Mouse (Mus musculus) layer of hippocampus, postnatal 25 days (tissue): ENCODE results near the gene Cnot6. TPM values are rescaled to one million over a fixed set of nuclear protein-coding genes. Genes with fewer than 3 reads are reported as not detected.

Experiments
- DNase-seq, 2 experiments: peaks; one replicate each; pipeline ENCODE4 v3.0.0; 2022; ENCODE audit warnings: mixed read lengths in 2 of 2, low spot score in 1 of 2; ENCODE audit errors: extremely low spot score in 1 of 2
- total RNA-seq, 2 experiments: library from RNA; stranded (reverse); gene quantifications; 2 replicates each; pipeline ENCODE4 v1.2.3; 2021

The Cnot6 gene
- total RNA-seq = 10 to 100 TPM; 43.4 to 43.6 TPM

DNA sequence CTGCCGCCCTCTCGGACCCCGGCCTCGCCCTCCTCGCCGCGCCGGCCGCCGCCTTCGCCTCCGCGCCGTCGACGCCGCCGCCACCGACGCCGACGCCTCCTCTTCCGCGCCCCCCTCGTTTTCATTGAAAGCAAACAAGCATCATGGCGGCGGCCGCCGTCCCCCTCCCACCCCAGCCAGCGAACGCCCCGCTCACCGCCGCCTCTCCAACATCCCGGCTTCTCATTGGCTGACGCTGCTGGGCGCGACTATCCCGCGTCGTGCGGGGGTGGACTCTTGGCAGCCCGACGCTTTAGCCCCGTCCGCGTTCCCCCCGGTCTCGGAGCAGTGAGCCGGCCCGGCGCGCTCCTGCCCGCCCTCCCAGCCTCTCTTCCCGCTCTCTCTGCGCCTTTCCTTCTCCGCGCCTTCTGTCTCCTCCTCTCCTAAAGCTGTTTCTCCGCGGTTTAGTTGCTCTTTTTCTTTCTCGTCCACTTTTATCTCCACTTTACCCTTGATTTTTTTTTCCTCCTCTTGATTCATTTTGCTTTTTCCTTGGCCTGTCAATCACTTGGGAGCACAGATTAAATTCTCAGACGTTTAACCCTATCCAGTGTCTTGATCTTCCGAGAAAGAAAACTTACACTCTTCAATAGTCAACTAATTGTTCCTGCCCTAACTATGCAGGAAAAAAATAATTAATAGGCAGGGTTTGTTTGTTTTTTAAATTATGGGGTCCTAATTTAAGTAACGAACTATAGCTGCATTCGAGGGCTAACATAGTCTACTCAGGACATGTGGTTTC, at the start of gene Cnot6:
Gene Cnot6, minus strand, starts transcription at position 169 of the 781 bp plus-strand sequence.
- DNase-seq = peak; percentile 93 to 95

DNA sequence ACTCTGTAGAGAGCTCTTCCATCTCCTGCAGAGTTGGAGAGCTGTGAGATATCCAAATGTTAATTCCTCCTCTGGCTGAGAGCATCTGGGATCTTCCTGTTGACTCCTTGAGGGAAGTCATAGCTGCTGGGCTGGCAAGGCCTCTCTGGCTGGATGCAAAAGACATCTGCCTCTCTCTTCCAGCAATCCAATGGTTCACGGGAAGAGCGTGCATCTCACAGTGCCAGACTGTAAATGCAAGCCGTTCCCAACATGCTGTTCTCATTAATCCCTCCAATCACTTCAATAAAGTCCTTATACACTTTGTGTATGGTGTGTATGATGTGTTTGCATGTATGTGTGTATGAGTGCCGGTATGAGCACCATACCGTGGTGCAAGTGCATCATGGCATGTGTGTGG, 48.6 kb upstream of the Cnot6 start:
- DNase-seq = no peak

- DNase-seq = no peak
Measured at GRCm38 (mm10) chr11:49758096-49758495, 45.6 kb upstream of the Cnot6 start.

DNA sequence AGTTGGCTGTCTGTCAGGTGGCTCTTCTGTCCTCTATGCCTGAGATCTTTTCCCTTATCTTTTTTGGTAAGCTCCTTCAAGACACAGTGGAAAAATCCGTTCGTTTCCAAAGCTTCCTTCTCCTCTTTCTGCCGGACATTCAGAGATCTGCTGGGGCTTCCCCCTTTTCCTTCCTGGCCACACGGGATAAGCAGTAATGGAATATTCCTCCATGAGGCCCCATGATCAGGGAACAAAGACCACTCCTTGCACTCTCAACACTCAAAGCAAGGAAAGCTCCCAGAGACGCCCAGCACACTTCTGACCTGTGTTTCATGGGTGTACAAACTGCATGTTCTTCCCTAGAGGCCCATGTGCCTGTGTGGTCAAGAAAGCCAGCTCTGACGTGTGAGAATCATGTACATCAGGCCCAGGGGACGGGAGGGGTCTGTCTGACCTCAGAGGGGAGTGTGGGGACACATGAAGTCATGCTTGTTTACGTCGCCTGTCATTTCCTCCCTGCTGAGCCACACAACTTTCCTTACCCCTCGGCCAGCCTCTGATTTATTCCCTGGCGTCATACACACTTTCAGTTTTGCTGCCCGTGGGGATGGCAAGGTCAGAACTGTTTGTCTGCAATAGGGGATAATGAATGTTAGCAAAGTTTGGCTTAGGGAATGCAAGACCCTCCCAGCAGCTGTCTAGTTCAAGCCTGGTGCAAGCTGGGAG, 42.6 kb upstream of the Cnot6 start:
- DNase-seq = no peak

DNA sequence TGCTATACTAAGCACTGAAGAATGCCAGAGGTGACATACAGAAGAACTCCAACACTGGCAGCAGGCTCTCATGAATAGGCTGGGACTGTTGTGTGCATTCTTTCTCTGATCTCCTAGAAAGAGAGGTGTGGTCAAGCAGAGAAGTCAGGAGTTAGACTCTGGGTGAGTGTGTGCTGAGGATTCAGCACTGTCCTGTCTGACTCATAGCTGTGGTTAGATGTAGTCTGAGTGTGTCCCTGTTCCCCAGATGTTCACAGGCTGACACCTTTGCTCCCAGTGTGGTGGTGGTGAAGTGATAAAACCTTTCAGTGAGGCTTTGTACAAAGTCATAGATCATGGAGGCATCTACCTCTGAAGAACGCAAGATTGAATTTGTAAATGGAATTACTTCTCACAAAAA, 34.2 kb upstream of the Cnot6 start:
- no peak for DNase-seq

DNA sequence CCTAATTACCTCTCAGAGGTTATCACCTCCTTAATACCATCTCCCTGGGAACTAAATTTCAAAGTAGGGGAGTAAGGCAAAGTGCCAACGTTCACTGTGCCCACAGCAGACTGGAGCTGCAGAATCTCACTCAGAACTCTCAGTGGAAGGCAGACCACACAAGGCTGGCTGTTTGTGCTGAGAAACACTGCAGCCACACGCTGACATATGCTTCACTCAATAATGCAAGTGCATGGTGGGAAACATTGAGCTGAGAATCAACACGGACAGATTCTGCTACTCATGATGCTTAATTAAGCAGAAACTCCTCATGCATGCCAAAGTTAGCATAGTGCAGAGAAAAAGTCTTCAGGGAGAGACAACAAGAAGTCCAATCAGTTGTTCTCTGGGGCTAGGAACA, 33.3 kb upstream of the Cnot6 start:
- DNase-seq = no peak

DNA sequence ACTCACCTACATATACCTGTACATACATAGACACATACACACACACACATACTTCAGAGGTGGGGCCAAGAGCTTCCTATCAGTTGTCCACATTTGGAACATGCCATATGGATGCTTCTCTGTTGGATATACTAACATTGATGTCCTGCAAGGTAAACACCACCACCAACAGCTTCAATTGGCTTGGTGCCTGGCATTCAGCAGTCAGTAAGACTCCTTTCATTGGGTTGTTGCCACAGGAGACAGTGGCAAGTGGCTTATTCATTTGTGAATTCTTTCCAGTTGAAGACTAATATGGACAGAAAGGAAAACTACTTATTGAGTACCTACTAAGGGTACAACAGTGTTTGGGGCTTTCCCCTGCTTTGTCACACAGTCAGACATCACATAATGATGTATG, 32.5 kb upstream of the Cnot6 start:
- DNase-seq = no peak

DNA sequence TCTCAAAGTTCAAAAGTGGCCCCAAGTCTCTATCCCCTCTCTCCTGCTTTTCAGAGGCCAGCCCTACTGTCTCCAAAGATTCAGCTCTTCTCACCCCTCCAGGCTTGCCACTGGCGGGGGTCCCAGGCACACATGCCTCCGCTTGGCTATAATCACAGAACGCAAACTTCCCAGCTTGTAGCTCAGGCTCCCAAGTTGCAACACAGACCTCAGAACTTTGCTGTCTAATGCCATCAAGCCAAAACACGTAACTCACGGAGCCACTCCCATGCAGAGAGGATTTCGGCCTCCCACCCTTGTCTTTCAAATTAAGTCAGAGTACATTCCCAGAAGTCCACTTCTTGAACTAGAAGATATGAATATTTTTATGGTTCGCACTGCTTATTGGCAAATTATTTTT, 31.1 kb upstream of the Cnot6 start:
- no peak for DNase-seq

GRCm38 (mm10) chr11:49742248-49742647, 29.7 kb upstream of the Cnot6 start:
- DNase-seq = no peak

GRCm38 (mm10) chr11:49739776-49740175, 27.3 kb upstream of the Cnot6 start:
- no peak for DNase-seq

DNA sequence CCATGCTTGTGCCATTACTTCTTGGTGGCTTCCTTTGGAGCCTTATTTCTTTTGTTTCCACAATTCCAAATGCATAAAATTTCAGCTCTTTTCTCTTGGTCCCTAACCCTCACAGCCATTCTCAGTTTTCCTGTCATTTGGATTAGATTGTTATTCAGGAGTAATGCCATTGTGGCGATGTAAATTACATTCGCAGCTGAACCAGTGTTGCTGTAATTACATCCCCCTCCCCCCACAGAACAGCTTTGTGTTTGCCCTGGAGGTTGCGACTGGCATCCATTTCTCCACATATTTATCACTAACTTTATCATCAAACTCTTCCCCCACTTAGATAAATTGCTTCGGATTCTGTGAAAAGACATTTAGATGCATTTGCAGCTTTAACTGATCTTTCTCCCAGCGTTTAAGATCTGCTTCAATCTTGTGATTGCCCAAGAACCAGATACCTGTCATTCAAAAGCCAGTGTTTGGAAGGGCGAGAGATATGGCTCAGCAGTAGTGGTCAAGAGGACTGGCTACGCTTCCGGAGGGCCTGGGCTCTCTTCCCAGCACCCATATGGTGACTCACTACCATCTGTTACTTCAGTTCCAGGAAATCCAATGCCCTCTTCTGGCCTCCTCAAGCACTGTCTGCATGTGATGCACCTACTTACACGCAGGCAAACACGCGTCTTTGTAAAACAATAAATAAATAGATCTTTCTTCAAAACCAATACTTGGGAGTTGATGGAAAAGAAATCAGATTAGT, 26.3 kb upstream of the Cnot6 start:
- no peak for DNase-seq

GRCm38 (mm10) chr11:49737625-49738024, 25.1 kb upstream of the Cnot6 start:
- DNase-seq = no peak

GRCm38 (mm10) chr11:49734771-49735170, 22.2 kb upstream of the Cnot6 start:
- DNase-seq = no peak

- DNase-seq = no peak
Measured at GRCm38 (mm10) chr11:49730275-49730948, 17.9 kb upstream of the Cnot6 start.

DNA sequence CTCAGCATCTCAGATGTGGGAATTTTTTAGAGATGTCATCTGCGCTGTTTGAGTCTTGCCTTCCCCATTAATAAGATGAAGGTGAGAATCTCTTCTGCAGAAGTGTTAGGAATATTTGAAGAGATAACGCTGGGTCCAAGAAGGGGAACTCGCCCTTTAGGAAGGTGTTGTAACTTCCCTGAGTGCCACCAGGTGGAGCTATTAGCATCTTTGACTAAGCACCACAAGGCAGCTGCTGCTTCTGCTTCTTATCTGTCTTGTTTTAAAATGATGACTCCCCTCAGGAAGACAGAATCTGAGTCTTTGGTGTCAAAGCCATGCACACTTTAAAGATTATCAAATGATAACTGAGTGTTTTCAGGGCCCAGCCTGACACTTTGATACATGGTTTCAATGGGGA, 15.4 kb upstream of the Cnot6 start:
- peak; percentile 25 to 51 for DNase-seq

- DNase-seq = no peak
Measured at GRCm38 (mm10) chr11:49726800-49727199, 14.3 kb upstream of the Cnot6 start.

- no peak for DNase-seq
Measured at GRCm38 (mm10) chr11:49724676-49725075, 12.2 kb upstream of the Cnot6 start.

- DNase-seq = no peak
Measured at GRCm38 (mm10) chr11:49723281-49723680, 10.8 kb upstream of the Cnot6 start.

- no peak for DNase-seq
Measured at GRCm38 (mm10) chr11:49722692-49723091, 10.2 kb upstream of the Cnot6 start.

DNA sequence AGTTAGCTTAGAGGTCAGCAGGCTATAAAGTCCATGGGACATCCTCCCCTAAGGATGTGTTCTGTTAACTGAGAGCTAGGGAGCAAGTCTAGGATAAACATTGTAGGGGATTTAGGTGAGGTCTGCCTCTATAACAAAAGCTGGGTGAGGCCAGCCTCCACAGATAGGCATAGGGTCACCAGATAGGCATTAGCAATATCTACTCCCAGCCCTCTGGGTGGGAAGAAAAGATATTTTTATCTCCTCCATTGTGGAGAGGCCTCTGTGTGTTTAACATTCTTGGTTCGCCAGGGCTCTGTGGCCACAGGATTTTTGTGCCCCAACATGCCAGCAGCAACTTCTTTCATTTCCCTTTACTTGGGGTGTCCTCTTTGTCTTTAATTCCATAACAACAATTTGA, 8.8 kb upstream of the Cnot6 start:
- no peak for DNase-seq
